Mouse (Mus musculus) lung, postnatal 0 days (tissue): ENCODE results near the gene Nek5.

Source experiments
- CTCF ChIP-seq: IDR thresholded peaks from 2 replicates; pipeline ENCODE4 v1.5.1; 2016; ENCODE audit warnings: antibody characterized with exemption, mild to moderate bottlenecking
- EP300 ChIP-seq: IDR thresholded peaks from 2 replicates; pipeline ENCODE4 v1.6.1; 2016; ENCODE audit warnings: antibody characterized with exemption, mild to moderate bottlenecking, control low read depth

DNA sequence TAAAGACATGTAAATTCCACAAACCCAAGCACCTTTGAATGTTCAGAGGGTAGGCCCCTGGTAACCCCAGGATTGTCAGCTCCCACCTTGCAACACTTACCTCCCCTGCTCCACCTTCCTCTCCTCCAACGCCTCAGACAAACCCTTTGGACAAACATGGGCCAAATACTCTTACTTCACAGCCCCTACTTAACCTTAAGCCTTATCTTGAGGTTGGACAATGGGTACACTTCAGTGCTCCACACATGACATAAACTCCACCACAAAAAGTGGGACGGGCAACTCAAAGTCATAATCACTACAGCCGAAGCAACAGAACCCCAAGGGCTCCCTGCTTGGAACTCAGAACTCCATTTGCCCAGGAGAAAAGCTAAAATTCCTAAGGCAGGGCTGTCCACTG, 93.9 kb downstream of the Nek5 start:
- no peak for TF ChIP-seq CTCF
- TF ChIP-seq EP300 = peak; percentile 91
